Mouse (Mus musculus) myocyte (in vitro differentiated cells): ENCODE data around the gene Cars. TPM values are rescaled to one million over a fixed set of nuclear protein-coding genes. Genes with fewer than 3 reads are reported as not detected.
"Not testable (repeated sequence)": the region's sequence is repeated elsewhere in the genome, so short reads cannot be mapped to it uniquely, and the experiment has no call there.

Source experiments
- H3K27me3 ChIP-seq: one replicate; pipeline ENCODE4 v1.6.1; 2011; ENCODE audit not compliant: control insufficient read depth, insufficient read depth, insufficient read length
- H3K36me3 ChIP-seq: one replicate; pipeline ENCODE4 v1.6.1; 2011; ENCODE audit not compliant: control insufficient read depth, insufficient read depth
- H3K4me2 ChIP-seq: one replicate; pipeline ENCODE4 v1.6.1; 2011; ENCODE audit warnings: low read depth, control low read depth
- H3K4me3 ChIP-seq: one replicate; pipeline ENCODE4 v1.5.1; 2011; ENCODE audit warnings: mild to moderate bottlenecking, control low read depth, moderate library complexity
- H3K79me2 ChIP-seq: one replicate; pipeline ENCODE4 v1.6.1; 2011; ENCODE audit not compliant: control insufficient read depth, insufficient read depth
- H3ac ChIP-seq: one replicate; pipeline ENCODE4 v1.6.1; 2011; ENCODE audit not compliant: control insufficient read depth, insufficient read length
- CEBPB ChIP-seq: IDR thresholded peaks from 2 replicates; pipeline ENCODE4 v1.6.1; 2011; ENCODE audit warnings: mild to moderate bottlenecking, moderate library complexity; ENCODE audit not compliant: poor library complexity, insufficient read depth, severe bottlenecking
- E2F4 ChIP-seq: IDR thresholded peaks from one replicate; pipeline ENCODE4 v1.6.1; 2011; ENCODE audit warnings: mild to moderate bottlenecking, control low read depth, moderate library complexity; ENCODE audit not compliant: insufficient read depth
- MAX ChIP-seq: IDR thresholded peaks from one replicate; pipeline ENCODE4 v1.6.1; 2011; ENCODE audit warnings: low read depth, mild to moderate bottlenecking, control low read depth
- MYOD1 ChIP-seq, 3 experiments: IDR thresholded peaks; one replicate each; pipeline ENCODE4 v1.6.1; 2011; ENCODE audit warnings: control low read depth in 2 of 3, low read depth in 2 of 3, mild to moderate bottlenecking in 2 of 3, moderate library complexity in 1 of 3; ENCODE audit not compliant: insufficient read length in 2 of 3, control insufficient read depth in 1 of 3
- MYOG ChIP-seq, 3 experiments: IDR thresholded peaks; one replicate each; pipeline ENCODE4 v1.6.1; 2011; ENCODE audit warnings: control low read depth in 2 of 3, low read depth in 2 of 3, mild to moderate bottlenecking in 2 of 3; ENCODE audit not compliant: insufficient read length in 2 of 3, control insufficient read depth in 1 of 3, insufficient read depth in 1 of 3
- POLR2A ChIP-seq: IDR thresholded peaks from one replicate; pipeline ENCODE4 v1.6.1; 2011; ENCODE audit warnings: low read depth, mild to moderate bottlenecking, control low read depth, moderate library complexity; ENCODE audit not compliant: insufficient read length
- POLR2AphosphoS2 ChIP-seq: IDR thresholded peaks from one replicate; pipeline ENCODE4 v1.6.1; 2011; ENCODE audit warnings: low read depth, control low read depth; ENCODE audit not compliant: insufficient read length
- REST ChIP-seq: IDR thresholded peaks from one replicate; pipeline ENCODE4 v1.6.1; 2011; ENCODE audit warnings: mild to moderate bottlenecking, control low read depth, moderate library complexity; ENCODE audit not compliant: insufficient read depth, insufficient read length
- SRF ChIP-seq: IDR thresholded peaks from one replicate; pipeline ENCODE4 v1.6.1; 2011; ENCODE audit warnings: low read depth; ENCODE audit not compliant: control insufficient read depth, insufficient read length
- TCF12 ChIP-seq: IDR thresholded peaks from one replicate; pipeline ENCODE4 v1.6.1; 2011; ENCODE audit warnings: mild to moderate bottlenecking, control low read depth; ENCODE audit not compliant: poor library complexity, insufficient read depth, severe bottlenecking
- TCF3 ChIP-seq: IDR thresholded peaks from one replicate; pipeline ENCODE4 v1.6.1; 2011; ENCODE audit warnings: low read depth, control low read depth; ENCODE audit not compliant: insufficient read length
- USF1 ChIP-seq: IDR thresholded peaks from one replicate; pipeline ENCODE4 v1.6.1; 2011; ENCODE audit warnings: low read depth, mild to moderate bottlenecking, control low read depth, moderate library complexity
- polyA plus RNA-seq: library from polyadenylated mRNA; unstranded; fragments of >200 nt; fragmentation: generic; extraction: Trizol; gene quantifications from one replicate; pipeline ENCODE4 v1.2.1, GENCODE M21; 2012; ENCODE audit warnings: missing spikeins

The Cars gene
- polyA plus RNA-seq, 1 experiment: 237 TPM

DNA sequence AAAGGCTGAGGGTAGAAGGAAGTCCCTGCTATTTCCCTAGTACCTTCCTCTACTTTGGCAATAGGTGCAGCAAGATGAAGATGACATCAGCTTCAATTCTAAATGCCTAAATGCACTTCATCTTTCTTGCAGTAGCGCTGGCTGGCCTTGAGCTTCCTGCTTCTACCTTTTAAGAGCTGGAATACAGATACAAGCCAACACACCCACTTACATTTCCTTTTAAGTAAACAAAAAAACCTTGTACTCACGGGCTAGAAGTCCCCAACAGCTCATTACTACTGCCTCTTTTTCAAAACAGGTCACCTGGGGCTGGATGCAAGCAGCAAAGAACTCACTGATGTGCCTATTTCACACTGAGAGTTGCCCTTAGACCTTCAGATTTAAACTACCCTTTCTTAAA, 53.3 kb downstream of the Cars start:
- H3K4me2 ChIP-seq: peak overlapping the region; percentile 12
- peaks cover 70% of the 10 kb centered on the region for H3K79me2 ChIP-seq
- no peaks in the 10 kb centered on the region for H3K36me3 ChIP-seq
- H3K27me3 ChIP-seq: no peaks in the 10 kb centered on the region
- no peak overlapping the region for H3ac ChIP-seq
- TF ChIP-seq MYOG (IDR thresholded peaks at IDR 0.05; ENCODE audit: control insufficient read depth in 1 of 3, insufficient read depth in 1 of 3, insufficient read length in 2 of 3, low read depth in 2 of 3) (no peak), TCF12 (no peak), CEBPB (no peak), E2F4 (no peak), POLR2AphosphoS2 (no peak), MAX (no peak), TCF3 (no peak), MYOD1 (IDR thresholded peaks at IDR 0.05; ENCODE audit: control insufficient read depth in 1 of 3, insufficient read length in 2 of 3, low read depth in 2 of 3) (no peak), REST (no peak), USF1 (no peak), POLR2A (no peak), SRF (no peak)
- no peak overlapping the region for H3K4me3 ChIP-seq

DNA sequence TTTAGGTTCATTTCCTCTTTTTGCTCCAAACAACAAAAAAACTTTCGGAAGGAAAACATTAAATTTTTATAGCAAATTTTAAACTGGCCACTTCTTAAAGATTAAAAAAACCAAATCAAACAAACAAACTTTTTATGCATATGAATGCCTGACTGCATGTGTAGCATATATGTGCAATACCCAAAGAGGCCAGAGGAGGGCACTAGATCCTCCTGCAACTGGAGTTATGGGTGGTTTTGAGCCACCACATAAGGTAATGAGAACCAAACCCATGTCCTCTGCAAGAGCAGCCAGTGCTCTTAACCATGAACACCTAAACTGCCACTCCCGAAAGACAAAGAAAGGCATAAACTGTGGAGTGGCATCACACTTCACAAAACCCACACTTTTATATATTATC, 55.5 kb downstream of the Cars start:
- H3K27me3 ChIP-seq: no peaks in the 10 kb centered on the region
- H3K79me2 ChIP-seq: peaks cover 92% of the 10 kb centered on the region
- TF ChIP-seq MYOD1 (IDR thresholded peaks at IDR 0.05; ENCODE audit: control insufficient read depth in 1 of 3, insufficient read length in 2 of 3, low read depth in 2 of 3) (no peak), CEBPB (no peak), REST (no peak), SRF (no peak), E2F4 (no peak)
- H3K4me3 ChIP-seq: no peak overlapping the region
- H3ac ChIP-seq: no peak overlapping the region
- H3K36me3 ChIP-seq: peaks cover 4% of the 10 kb centered on the region
- H3K4me2 ChIP-seq: no peak overlapping the region

DNA sequence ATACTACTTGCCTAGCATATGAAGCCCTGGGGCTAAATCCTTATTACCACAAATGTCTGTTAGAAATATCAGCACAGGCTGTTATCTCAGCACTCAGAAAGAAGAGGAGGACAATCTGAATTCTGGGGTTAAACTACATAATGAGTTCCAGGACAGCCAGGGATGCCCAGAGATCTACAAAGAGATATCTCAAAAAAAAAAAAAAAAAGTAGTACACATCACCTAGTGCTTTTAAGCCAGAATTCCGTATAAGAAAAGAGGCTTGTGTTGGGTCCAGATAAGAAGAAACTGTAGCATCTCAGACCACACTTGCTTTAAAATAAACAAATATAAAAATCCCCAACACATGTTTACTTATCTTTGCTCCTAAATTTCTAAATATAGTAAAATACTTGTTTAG, 61.2 kb downstream of the Cars start:
- H3K27me3 ChIP-seq: no peaks in the 10 kb centered on the region

DNA sequence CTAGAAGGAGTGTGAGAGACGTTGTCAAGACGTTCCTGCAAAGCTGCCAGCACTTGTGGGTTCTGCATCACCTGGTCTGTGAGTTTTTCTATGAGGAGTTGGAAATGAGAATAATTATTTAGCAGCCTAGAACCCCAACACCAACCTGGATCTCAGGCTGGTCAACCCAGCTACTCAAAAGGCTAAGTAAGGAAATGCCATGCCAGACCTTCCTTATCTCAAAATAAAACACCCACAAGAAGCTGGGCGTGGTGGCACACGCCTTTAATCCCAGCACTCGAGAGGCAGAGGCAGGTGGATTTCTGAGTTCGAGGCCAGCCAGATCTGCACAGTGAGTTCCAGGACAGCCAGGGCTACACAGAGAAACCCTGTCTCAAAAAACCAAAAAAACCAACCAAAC, 61.7 kb downstream of the Cars start:
- H3ac ChIP-seq, H3K4me2 ChIP-seq, H3K27me3 ChIP-seq, H3K4me3 ChIP-seq: not testable (repeated sequence)
- Histone ChIP-seq H3K79me2 (peaks cover 52% of the 10 kb centered on the region), H3K36me3 (peaks cover 43% of the 10 kb centered on the region)

More for the DNA sequence above, 61.2 kb downstream of the Cars start:
- no peak overlapping the region for H3K4me2 ChIP-seq
- H3ac ChIP-seq: no peak overlapping the region
- H3K4me3 ChIP-seq: no peak overlapping the region
- peaks cover 38% of the 10 kb centered on the region for H3K36me3 ChIP-seq
- peaks cover 56% of the 10 kb centered on the region for H3K79me2 ChIP-seq
- TF ChIP-seq E2F4 (no peak), TCF3 (no peak), MAX (no peak), USF1 (no peak), MYOD1 (IDR thresholded peaks at IDR 0.05; ENCODE audit: control insufficient read depth in 1 of 3, insufficient read length in 2 of 3, low read depth in 2 of 3) (no peak), CEBPB (no peak), POLR2A (no peak), POLR2AphosphoS2 (no peak), REST (no peak), SRF (no peak), TCF12 (no peak), MYOG (IDR thresholded peaks at IDR 0.05; ENCODE audit: control insufficient read depth in 1 of 3, insufficient read depth in 1 of 3, insufficient read length in 2 of 3, low read depth in 2 of 3) (no peak)

DNA sequence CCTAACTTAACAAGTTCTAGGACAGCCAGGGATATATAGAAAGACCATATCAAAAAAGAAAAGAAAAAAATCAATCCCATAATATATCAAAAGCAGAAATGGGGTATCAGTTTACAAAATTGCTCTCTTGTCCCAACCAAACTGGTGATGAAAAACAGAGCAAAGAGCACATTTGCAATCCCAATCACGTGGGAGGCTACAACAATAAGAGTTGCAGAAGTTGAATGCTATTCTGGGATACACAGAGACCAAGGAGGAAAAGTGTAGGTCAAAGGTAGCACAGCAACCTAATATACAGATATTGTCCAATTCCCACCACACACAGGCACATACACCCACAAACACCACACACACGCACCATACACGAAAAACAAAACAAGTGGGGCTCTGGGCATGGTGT, 63.6 kb downstream of the Cars start:
- H3K36me3 ChIP-seq: peaks cover 44% of the 10 kb centered on the region
- H3K27me3 ChIP-seq: no peaks in the 10 kb centered on the region
- H3ac ChIP-seq: no peak overlapping the region
- peaks cover 32% of the 10 kb centered on the region for H3K79me2 ChIP-seq
- H3K4me3 ChIP-seq: no peak overlapping the region
- H3K4me2 ChIP-seq: no peak overlapping the region
- no peak for TF ChIP-seq TCF12
- no peak for TF ChIP-seq TCF3
- no peak for TF ChIP-seq REST
- no peak for TF ChIP-seq MYOD1 (IDR thresholded peaks at IDR 0.05; ENCODE audit: control insufficient read depth in 1 of 3, insufficient read length in 2 of 3, low read depth in 2 of 3)
- TF ChIP-seq SRF: no peak
- TF ChIP-seq CEBPB: no peak
- TF ChIP-seq MYOG (IDR thresholded peaks at IDR 0.05; ENCODE audit: control insufficient read depth in 1 of 3, insufficient read depth in 1 of 3, insufficient read length in 2 of 3, low read depth in 2 of 3): no peak
- no peak for TF ChIP-seq POLR2AphosphoS2
- TF ChIP-seq MAX: no peak
- no peak for TF ChIP-seq POLR2A
- no peak for TF ChIP-seq E2F4
- TF ChIP-seq USF1: no peak
